Mouse (Mus musculus): ENCODE data around the gene Apbb2. TPM values are rescaled to one million over a fixed set of nuclear protein-coding genes. Genes with fewer than 3 reads are reported as not detected.

Apbb2 gene
- polyA plus RNA-seq, 1 experiment from 2014 or later: 48.9 TPM

- Histone ChIP-seq H3K9ac (replicated peaks; ENCODE audit: low read depth) (no peak overlapping the region), H3K4me3 (ENCODE audit: low read depth, low read length) (no peak overlapping the region), H3K27ac (ENCODE audit: low read length) (no peak overlapping the region), H3K36me3 (ENCODE audit: insufficient read depth, low read length) (no peaks in the 10 kb centered on the region; the same call in 1 of the 2 replicates), H3K4me2 (replicated peaks; ENCODE audit: low read depth, low read length) (no peak overlapping the region), H3K4me1 (ENCODE audit: insufficient read depth, low read depth, low read length) (no peaks in the 10 kb centered on the region), H3K9me3 (ENCODE audit: low read length) (no peaks in the 10 kb centered on the region), H3K27me3 (replicated peaks; ENCODE audit: insufficient read depth, low read length) (no peaks in the 10 kb centered on the region)
- WGBS: 81% methylated on average over 7 of the region's 7 CpGs
- no peak for DNase-seq (ENCODE audit: low spot score)
- TF ChIP-seq EP300 (IDR thresholded peaks at IDR 0.05) (no peak), CTCF (IDR thresholded peaks at IDR 0.05) (no peak)
- no peak for ATAC-seq
Measured at GRCm38 (mm10) chr5:66351836-66352390, 266.7 kb downstream of the Apbb2 start.

DNA sequence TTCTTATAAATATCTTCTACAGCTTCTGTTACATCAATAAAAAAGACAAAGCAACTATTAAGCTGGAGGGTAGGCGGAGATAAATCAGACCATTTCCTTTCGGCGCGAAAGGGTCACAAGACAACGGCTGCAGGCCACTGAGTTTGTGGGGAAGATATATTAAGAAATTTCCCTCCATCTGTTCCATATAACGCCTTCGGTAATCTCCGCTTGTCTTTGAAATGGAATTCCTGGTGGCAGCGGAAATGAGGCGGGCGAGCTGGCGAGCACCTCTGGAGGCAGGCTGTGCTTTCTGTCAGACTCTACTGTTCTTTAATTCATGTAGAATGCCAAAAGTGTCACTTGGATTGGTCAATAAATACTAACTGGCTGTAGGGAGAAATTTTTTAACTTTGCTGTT is 267.5 kb downstream of the Apbb2 start:
- no peaks in the 10 kb centered on the region for H3K9me3 ChIP-seq (ENCODE audit: low read length)
- no peak overlapping the region for H3K9ac ChIP-seq (replicated peaks; ENCODE audit: low read depth)
- 62% methylated on average over 12 of the region's 12 CpGs for WGBS
- H3K27ac ChIP-seq (ENCODE audit: low read length): no peak overlapping the region
- no peak overlapping the region for H3K4me2 ChIP-seq (replicated peaks; ENCODE audit: low read depth, low read length)
- H3K27me3 ChIP-seq (replicated peaks; ENCODE audit: insufficient read depth, low read length): no peaks in the 10 kb centered on the region
- peak; percentile 22 for DNase-seq (ENCODE audit: low spot score)
- H3K4me3 ChIP-seq (ENCODE audit: low read depth, low read length): no peak overlapping the region
- ATAC-seq: no peak
- H3K36me3 ChIP-seq (ENCODE audit: insufficient read depth, low read length): no peaks in the 10 kb centered on the region; the same call in 1 of the 2 replicates
- TF ChIP-seq EP300 (IDR thresholded peaks at IDR 0.05): no peak
- TF ChIP-seq CTCF (IDR thresholded peaks at IDR 0.05): no peak
- no peaks in the 10 kb centered on the region for H3K4me1 ChIP-seq (ENCODE audit: insufficient read depth, low read depth, low read length)

DNA sequence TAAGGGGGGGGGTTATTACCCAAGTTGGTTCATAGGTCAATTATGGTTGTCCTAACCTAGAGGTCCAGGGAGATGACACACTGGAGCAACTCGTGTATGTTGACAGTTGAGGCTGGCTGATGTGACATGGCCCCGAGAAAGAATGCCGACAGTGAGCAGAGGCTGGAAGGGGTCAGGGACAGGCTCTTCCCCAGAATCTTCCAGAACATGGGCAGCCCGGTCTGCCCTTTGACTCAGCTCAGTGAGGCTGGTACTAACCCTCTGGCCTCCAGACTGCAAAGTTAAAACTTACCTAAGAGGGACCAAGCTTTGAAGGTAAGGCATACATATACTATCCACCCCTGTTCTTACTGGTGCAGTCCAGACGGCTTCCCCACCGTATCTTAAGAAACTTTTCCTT is 268.0 kb downstream of the Apbb2 start:
- Histone ChIP-seq H3K9me3 (ENCODE audit: low read length) (no peaks in the 10 kb centered on the region), H3K36me3 (ENCODE audit: insufficient read depth, low read length) (no peaks in the 10 kb centered on the region), H3K27me3 (replicated peaks; ENCODE audit: insufficient read depth, low read length) (no peaks in the 10 kb centered on the region), H3K4me2 (replicated peaks; ENCODE audit: low read depth, low read length) (no peak overlapping the region), H3K4me1 (ENCODE audit: insufficient read depth, low read depth, low read length) (no peaks in the 10 kb centered on the region), H3K4me3 (ENCODE audit: low read depth, low read length) (no peak overlapping the region), H3K27ac (ENCODE audit: low read length) (no peak overlapping the region), H3K9ac (replicated peaks; ENCODE audit: low read depth) (no peak overlapping the region)
- 77% methylated on average over 6 of the region's 6 CpGs for WGBS
- DNase-seq (ENCODE audit: low spot score) (no peak), ATAC-seq (no peak)
- TF ChIP-seq EP300 (IDR thresholded peaks at IDR 0.05) (no peak), CTCF (IDR thresholded peaks at IDR 0.05) (no peak)

DNA sequence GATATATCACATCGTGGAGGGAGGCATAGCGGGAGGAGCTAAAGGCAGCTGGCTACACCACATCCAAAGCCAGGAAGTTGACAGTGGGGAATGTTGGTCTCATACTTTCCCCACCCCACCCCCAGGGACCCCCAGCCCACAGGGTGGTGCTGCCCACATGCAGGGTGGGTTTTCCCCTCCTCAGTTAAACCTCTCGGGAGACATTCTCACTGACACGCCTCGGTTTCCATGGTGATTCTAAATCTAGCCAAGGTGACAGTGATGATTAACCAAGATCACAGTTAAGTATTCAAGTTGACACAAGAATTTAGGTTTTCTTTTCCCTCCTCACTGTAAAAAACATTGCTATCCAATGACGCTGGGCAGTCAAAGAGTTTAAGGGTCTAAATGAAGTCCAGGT is 270.2 kb downstream of the Apbb2 start:
- Histone ChIP-seq H3K9ac (replicated peaks; ENCODE audit: low read depth) (no peak overlapping the region), H3K27ac (ENCODE audit: low read length) (no peak overlapping the region), H3K4me2 (replicated peaks; ENCODE audit: low read depth, low read length) (no peak overlapping the region), H3K27me3 (replicated peaks; ENCODE audit: insufficient read depth, low read length) (no peaks in the 10 kb centered on the region), H3K9me3 (ENCODE audit: low read length) (no peaks in the 10 kb centered on the region), H3K4me1 (ENCODE audit: insufficient read depth, low read depth, low read length) (no peaks in the 10 kb centered on the region), H3K36me3 (ENCODE audit: insufficient read depth, low read length) (no peaks in the 10 kb centered on the region), H3K4me3 (ENCODE audit: low read depth, low read length) (no peak overlapping the region)
- TF ChIP-seq EP300 (IDR thresholded peaks at IDR 0.05) (no peak), CTCF (IDR thresholded peaks at IDR 0.05) (no peak)
- ATAC-seq (no peak), DNase-seq (ENCODE audit: low spot score) (no peak)
- WGBS: 60% methylated on average over 6 of the region's 6 CpGs

DNA sequence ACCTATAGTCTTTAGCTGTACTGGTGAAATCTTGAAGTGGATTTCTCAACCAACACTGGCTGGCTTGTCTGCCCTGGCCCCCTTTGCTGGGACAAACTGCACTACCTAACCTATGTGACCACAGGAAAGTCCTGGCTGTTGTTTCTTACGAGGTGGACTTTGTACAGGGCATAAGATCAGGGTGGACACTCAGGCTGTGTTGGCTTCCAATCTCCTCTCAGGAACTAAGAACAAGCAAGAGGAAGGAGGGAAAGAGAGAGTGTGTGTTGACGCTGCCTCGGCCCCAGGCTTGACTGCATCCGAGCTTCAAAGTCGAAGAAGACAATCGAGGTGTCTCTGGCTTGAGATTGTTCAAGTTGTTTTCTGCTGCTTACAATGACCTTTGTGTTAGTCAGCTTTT is 271.8 kb downstream of the Apbb2 start:
- WGBS: 78% methylated on average over 6 of the region's 6 CpGs
- Histone ChIP-seq H3K9ac (replicated peaks; ENCODE audit: low read depth) (no peak overlapping the region), H3K4me3 (ENCODE audit: low read depth, low read length) (no peak overlapping the region), H3K9me3 (ENCODE audit: low read length) (no peaks in the 10 kb centered on the region), H3K4me1 (ENCODE audit: insufficient read depth, low read depth, low read length) (no peaks in the 10 kb centered on the region), H3K36me3 (ENCODE audit: insufficient read depth, low read length) (no peaks in the 10 kb centered on the region), H3K27ac (ENCODE audit: low read length) (no peak overlapping the region), H3K27me3 (replicated peaks; ENCODE audit: insufficient read depth, low read length) (no peaks in the 10 kb centered on the region), H3K4me2 (replicated peaks; ENCODE audit: low read depth, low read length) (no peak overlapping the region)
- TF ChIP-seq CTCF (IDR thresholded peaks at IDR 0.05): no peak
- no peak for TF ChIP-seq EP300 (IDR thresholded peaks at IDR 0.05)
- ATAC-seq: no peak
- no peak for DNase-seq (ENCODE audit: low spot score)

- ATAC-seq: no peak
- 49% methylated on average over 3 of the region's 3 CpGs for WGBS
Measured at GRCm38 (mm10) chr5:66345140-66345539, 273.4 kb downstream of the Apbb2 start.

DNA sequence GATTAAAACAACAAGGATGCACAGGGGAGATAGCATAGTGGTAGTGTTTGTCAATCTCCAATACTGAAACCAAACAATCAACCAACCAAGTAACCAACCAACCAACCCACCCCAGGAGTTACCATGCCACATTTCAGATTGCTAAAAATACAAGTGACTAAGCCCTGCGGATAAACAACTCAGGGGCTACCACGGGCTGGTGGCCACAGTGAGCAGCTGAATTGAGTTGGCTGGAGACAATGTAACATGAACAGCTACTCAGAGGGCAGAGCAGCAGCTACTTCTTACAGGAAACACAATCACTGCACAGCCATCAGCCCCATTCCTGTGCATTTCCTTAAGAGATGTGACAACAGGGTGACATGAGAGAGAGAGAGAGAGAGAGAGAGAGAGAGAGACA is 274.4 kb downstream of the Apbb2 start:
- Histone ChIP-seq H3K4me3 (ENCODE audit: low read depth, low read length) (no peak overlapping the region), H3K9me3 (ENCODE audit: low read length) (no peaks in the 10 kb centered on the region), H3K9ac (replicated peaks; ENCODE audit: low read depth) (no peak overlapping the region), H3K4me2 (replicated peaks; ENCODE audit: low read depth, low read length) (no peak overlapping the region), H3K4me1 (ENCODE audit: insufficient read depth, low read depth, low read length) (no peaks in the 10 kb centered on the region), H3K27me3 (replicated peaks; ENCODE audit: insufficient read depth, low read length) (no peaks in the 10 kb centered on the region), H3K27ac (ENCODE audit: low read length) (no peak overlapping the region), H3K36me3 (ENCODE audit: insufficient read depth, low read length) (no peaks in the 10 kb centered on the region)
- ATAC-seq: no peak
- DNase-seq (ENCODE audit: low spot score): no peak
- 70% methylated on average over 2 of the region's 2 CpGs for WGBS
- TF ChIP-seq EP300 (IDR thresholded peaks at IDR 0.05) (no peak), CTCF (IDR thresholded peaks at IDR 0.05) (no peak)

More at GRCm38 (mm10) chr5:66345140-66345539, 273.4 kb downstream of the Apbb2 start:
- no peaks in the 10 kb centered on the region for H3K9me3 ChIP-seq (ENCODE audit: low read length)
- H3K36me3 ChIP-seq (ENCODE audit: insufficient read depth, low read length): no peaks in the 10 kb centered on the region
- H3K27me3 ChIP-seq (replicated peaks; ENCODE audit: insufficient read depth, low read length): no peaks in the 10 kb centered on the region
- TF ChIP-seq CTCF (IDR thresholded peaks at IDR 0.05) (no peak), EP300 (IDR thresholded peaks at IDR 0.05) (no peak)
- no peak overlapping the region for H3K4me2 ChIP-seq (replicated peaks; ENCODE audit: low read depth, low read length)
- DNase-seq (ENCODE audit: low spot score): no peak
- no peak overlapping the region for H3K9ac ChIP-seq (replicated peaks; ENCODE audit: low read depth)
- H3K27ac ChIP-seq (ENCODE audit: low read length): no peak overlapping the region
- no peaks in the 10 kb centered on the region for H3K4me1 ChIP-seq (ENCODE audit: insufficient read depth, low read depth, low read length)
- no peak overlapping the region for H3K4me3 ChIP-seq (ENCODE audit: low read depth, low read length)

Measured in lung, postnatal 0 days (tissue).